Mouse (Mus musculus): ENCODE results near the gene Snrnp35.
A peak's percentile ranks its signal among the peaks of the same experiment; 100 is the strongest.

The Snrnp35 gene

DNA sequence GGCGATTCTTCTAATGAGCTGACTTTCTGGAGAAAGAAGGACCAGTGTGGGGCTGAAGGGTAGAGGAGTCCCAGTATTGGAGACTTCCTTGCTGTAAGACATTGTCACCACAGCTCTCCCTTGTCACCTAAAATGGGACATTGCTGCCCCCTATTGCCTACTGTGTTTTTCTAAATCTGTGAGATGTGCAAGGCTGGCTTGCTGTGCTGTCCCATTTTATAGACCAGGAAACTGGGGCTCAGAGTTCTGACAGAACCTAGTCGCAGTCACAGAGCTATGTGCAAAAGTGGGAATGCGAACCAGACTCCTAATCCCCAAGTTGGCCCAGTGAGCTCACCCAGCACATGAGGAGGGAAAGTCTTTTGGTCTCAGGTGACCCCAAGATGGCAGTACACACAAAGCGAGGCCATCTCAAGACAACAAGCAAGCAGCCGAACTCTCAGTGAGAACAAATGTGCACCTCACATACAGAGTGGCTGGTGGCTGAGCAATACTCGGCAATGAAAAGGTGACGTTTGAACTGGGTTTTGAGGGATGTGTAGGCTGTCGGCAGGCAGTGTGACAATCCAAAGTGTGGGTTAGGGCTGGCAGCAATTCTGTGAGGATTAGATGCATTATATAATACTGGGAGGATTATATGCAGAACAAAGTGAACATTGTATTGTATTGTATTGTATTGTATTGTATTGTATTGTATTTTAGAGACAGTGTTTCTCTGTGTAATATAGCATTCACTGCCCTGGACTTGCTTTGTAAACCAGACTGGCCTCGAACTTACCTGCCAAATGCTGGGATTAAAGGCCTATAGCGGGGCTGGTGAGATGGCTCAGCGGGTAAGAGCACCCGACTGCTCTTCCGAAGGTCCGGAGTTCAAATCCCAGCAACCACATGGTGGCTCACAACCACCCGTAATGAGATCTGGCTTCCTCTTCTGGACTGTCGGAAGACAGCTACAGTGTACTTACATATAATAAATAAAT, 56.2 kb downstream of the Snrnp35 start:
- peak in 1 of 2 experiments; percentile 36 for DNase-seq (ENCODE audit: low spot score in 2 of 2)

DNA sequence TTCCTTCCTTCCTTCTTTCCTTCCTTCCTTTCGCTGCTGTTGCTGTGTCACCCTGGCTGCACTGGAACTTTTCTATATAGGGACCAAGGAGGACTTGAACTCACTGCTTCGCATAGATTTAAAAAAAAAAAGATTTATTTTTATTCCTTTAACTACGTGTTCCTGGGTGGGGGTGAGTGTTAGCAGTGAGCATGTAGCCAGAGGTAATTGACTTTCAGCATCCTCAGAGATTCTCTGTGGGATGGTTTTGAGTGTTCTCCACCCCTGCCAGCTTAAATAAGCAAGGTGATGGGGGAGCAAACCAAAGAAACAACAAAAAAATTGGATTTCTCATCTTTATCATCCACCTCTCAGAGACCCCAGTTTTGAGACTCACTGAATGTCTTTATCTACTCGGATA, 57.0 kb downstream of the Snrnp35 start:
- DNase-seq (ENCODE audit: low spot score in 2 of 2): no peak

GRCm38 (mm10) chr5:124540383-124540786, 57.5 kb downstream of the Snrnp35 start, which contains the start of gene Tmed2:
Gene Tmed2 (plus strand): TSS chr5:124540695.
- DNase-seq (ENCODE audit: low spot score in 2 of 2): peak; percentile 94 to 96
